Mouse (Mus musculus) ES-E14 (cell line): Measurements from ENCODE around the gene Phgr1. TPM values are rescaled to one million over a fixed set of nuclear protein-coding genes. Genes with fewer than 3 reads are reported as not detected.

ENCODE experiments used
- DNase-seq: peaks from one replicate; pipeline ENCODE4 v3.0.0-alpha.2; 2013; ENCODE audit warnings: low read depth, low spot score
- H3K27ac ChIP-seq: 2 replicates; pipeline ENCODE4 v1.5.1; 2012; ENCODE audit warnings: low read depth, mild to moderate bottlenecking, low read length, moderate library complexity, mixed read lengths; ENCODE audit not compliant: poor library complexity, insufficient read depth, severe bottlenecking
- H3K36me3 ChIP-seq: 2 replicates; pipeline ENCODE4 v1.6.1; 2012; ENCODE audit warnings: mild to moderate bottlenecking, low read length, moderate library complexity, mixed read lengths; ENCODE audit not compliant: control insufficient read depth, poor library complexity, insufficient read depth, severe bottlenecking
- H3K4me1 ChIP-seq, 2 experiments: fragments of 150-350 bp in 1 of 2; sonication (generic) in 1 of 2; 2 replicates each; pipeline ENCODE4 v1.6.1; 2012; ENCODE audit warnings: low read length in 2 of 2, mild to moderate bottlenecking in 1 of 2, mixed read lengths in 1 of 2; ENCODE audit not compliant: control insufficient read depth in 2 of 2, insufficient read depth in 2 of 2, poor library complexity in 1 of 2
- H3K4me3 ChIP-seq, 2 experiments: fragments of 150-350 bp in 1 of 2; sonication (generic) in 1 of 2; 2 replicates each; pipeline ENCODE4 v1.5.1; 2012; ENCODE audit warnings: low read length in 2 of 2, low read depth in 1 of 2, mild to moderate bottlenecking in 1 of 2, mixed read lengths in 1 of 2; ENCODE audit not compliant: insufficient read depth in 1 of 2, poor library complexity in 1 of 2, severe bottlenecking in 1 of 2
- H3K9ac ChIP-seq: 2 replicates; pipeline ENCODE4 v1.6.1; 2012; ENCODE audit warnings: low read depth, mild to moderate bottlenecking, low read length, mixed read lengths; ENCODE audit not compliant: poor library complexity, insufficient read depth, severe bottlenecking
- H3K9me3 ChIP-seq: fragments of 150-350 bp; sonication (generic); 2 replicates; pipeline ENCODE4 v1.6.1; 2012; ENCODE audit warnings: low read depth, mild to moderate bottlenecking, low read length; ENCODE audit not compliant: control insufficient read depth, insufficient read depth
- CHD2 ChIP-seq: IDR thresholded peaks from 2 replicates; pipeline ENCODE4 v1.6.1; 2014; ENCODE audit warnings: mild to moderate bottlenecking, low read depth, low read length, inconsistent platforms
- HCFC1 ChIP-seq: IDR thresholded peaks from 2 replicates; pipeline ENCODE4 v1.6.1; 2012; ENCODE audit warnings: low read length, inconsistent platforms, borderline replicate concordance; ENCODE audit not compliant: insufficient read depth
- MAFK ChIP-seq: IDR thresholded peaks from 2 replicates; pipeline ENCODE4 v1.6.1; 2014; ENCODE audit warnings: mild to moderate bottlenecking, low read depth, low read length, inconsistent platforms; ENCODE audit not compliant: insufficient read depth
- ZC3H11A ChIP-seq: IDR thresholded peaks from 2 replicates; pipeline ENCODE4 v1.6.1; 2012; ENCODE audit warnings: low read depth, mild to moderate bottlenecking, inconsistent platforms, low read length, borderline replicate concordance
- ZNF384 ChIP-seq: IDR thresholded peaks from 2 replicates; pipeline ENCODE4 v1.6.1; 2012; ENCODE audit warnings: low read depth, low read length, inconsistent platforms
- in situ Hi-C, 2 experiments: fragments of 600-800 bp; cut with MboI; formaldehyde crosslinking; loops; one replicate each; pipeline ENCODE4 v1.15.1; 2025; ENCODE audit warnings: low sequenced_read_pairs in 2 of 2, inconsistent platforms in 1 of 2; ENCODE audit not compliant: unreplicated experiment in 2 of 2
- total RNA-seq: library from RNA; depleted of rRNA; stranded (reverse); fragments of 300-350 nt; gene quantifications from 2 replicates; pipeline ENCODE4 v1.2.3, GENCODE M21; 2012

The Phgr1 gene
- total RNA-seq, 1 experiment: not detected

- DNase-seq: no peak
- H3K36me3 ChIP-seq: no peaks in the 10 kb centered on the region
- H3K9ac ChIP-seq: no peak overlapping the region
- H3K9me3 ChIP-seq: no peaks in the 10 kb centered on the region
- no peaks in the 10 kb centered on the region for H3K4me1 ChIP-seq
- in situ Hi-C loops: no loop called here
- no peak overlapping the region for H3K4me3 ChIP-seq
- H3K27ac ChIP-seq: no peak overlapping the region
- TF ChIP-seq MAFK (no peak), ZC3H11A (no peak), ZNF384 (no peak), CHD2 (no peak), HCFC1 (no peak)
These were observed 11.1 kb downstream of the Phgr1 start for GRCm38 (mm10) chr2:118783663-118784062.

GRCm38 (mm10) chr2:118786525-118786924, 14.0 kb downstream of the Phgr1 start:
- H3K36me3 ChIP-seq: no peaks in the 10 kb centered on the region
- no peak overlapping the region for H3K4me3 ChIP-seq
- in situ Hi-C loops: no loop called here
- TF ChIP-seq CHD2 (no peak), ZNF384 (no peak), MAFK (no peak), HCFC1 (no peak), ZC3H11A (no peak)
- H3K4me1 ChIP-seq: peaks cover 0 to 8% of the 10 kb centered on the region in 2 experiments; a peak in 1 of 4 replicates
- no peaks in the 10 kb centered on the region for H3K9me3 ChIP-seq
- no peak for DNase-seq
- no peak overlapping the region for H3K9ac ChIP-seq
- no peak overlapping the region for H3K27ac ChIP-seq

GRCm38 (mm10) chr2:118789501-118789900, 16.9 kb downstream of the Phgr1 start:
- H3K36me3 ChIP-seq: no peaks in the 10 kb centered on the region
- H3K9me3 ChIP-seq: no peaks in the 10 kb centered on the region
- no peak overlapping the region for H3K4me3 ChIP-seq
- no peak overlapping the region for H3K9ac ChIP-seq
- TF ChIP-seq HCFC1: no peak
- TF ChIP-seq ZNF384: no peak
- TF ChIP-seq CHD2: no peak
- no peak for TF ChIP-seq ZC3H11A
- TF ChIP-seq MAFK: no peak
- H3K27ac ChIP-seq: no peak overlapping the region; the same call in 1 of the 2 replicates
- H3K4me1 ChIP-seq: peaks cover 0 to 8% of the 10 kb centered on the region in 2 experiments; a peak in 1 of 4 replicates
- in situ Hi-C loops: no loop called here
- no peak for DNase-seq

- H3K4me3 ChIP-seq: peak overlapping the region; percentile 51 to 64; a peak in 3 of 4 replicates
- peak overlapping the region; percentile 41 for H3K9ac ChIP-seq
- DNase-seq: no peak
- TF ChIP-seq HCFC1 (no peak), ZC3H11A (no peak), CHD2 (no peak), ZNF384 (no peak), MAFK (no peak)
- no peaks in the 10 kb centered on the region for H3K9me3 ChIP-seq
- no peaks in the 10 kb centered on the region for H3K36me3 ChIP-seq
- peaks cover 0 to 8% of the 10 kb centered on the region in 2 experiments; a peak in 1 of 4 replicates for H3K4me1 ChIP-seq
- in situ Hi-C loops: no loop called here
- H3K27ac ChIP-seq: no peak overlapping the region
These were observed 17.6 kb downstream of the Phgr1 start for GRCm38 (mm10) chr2:118790221-118790550.
